Comparison of ENCODE assay signal across 9 mouse cellular contexts in genomic region chr12:28607546-28608305, GRCm38 (mm10). TPM values are rescaled to one million over a fixed set of nuclear protein-coding genes. Genes with fewer than 3 reads are reported as not detected.
A peak's percentile ranks its signal among the peaks of the same experiment; 100 is the strongest.
DNase-seq lines count a peak whose midpoint lies in the region; ATAC-seq and TF ChIP-seq lines count a peak whose summit lies in the region.
"Had no signal": no experiment of that assay in that cellular context is flagged by ENCODE, and none has a peak within 500 bp of the region (broad histone marks: within the 10 kb centered on the region; RNA-seq: fewer than 3 reads in every experiment).

No protein-coding gene starts in this region.

- no peaks in the 10 kb centered on the region for H3K36me3 ChIP-seq in ES-Bruce4 (ENCODE audit: control insufficient read depth, insufficient read depth, low read length, poor library complexity, severe bottlenecking)
- no peaks in the 10 kb centered on the region for H3K36me3 ChIP-seq in kidney, adult 2 months (ENCODE audit: control insufficient read depth, insufficient read depth, low read length)

- no peaks in the 10 kb centered on the region for H3K27me3 ChIP-seq in ES-Bruce4 (ENCODE audit: control insufficient read depth, insufficient read depth, low read length, poor library complexity, severe bottlenecking)
- no peaks in the 10 kb centered on the region for H3K27me3 ChIP-seq in kidney, adult 2 months (replicated peaks; ENCODE audit: control insufficient read depth, insufficient read depth, low read length)

- peak overlapping the region; percentile 52 for H3K4me3 ChIP-seq in ES-Bruce4 (ENCODE audit: low read depth, low read length)
- H3K4me3 ChIP-seq in kidney, adult 2 months (ENCODE audit: insufficient read depth, low read depth, low read length): no peak overlapping the region

- no peak overlapping the region for H3K27ac ChIP-seq in ES-Bruce4 (ENCODE audit: insufficient read depth, low read length)
- no peak overlapping the region for H3K27ac ChIP-seq in kidney, adult 2 months (ENCODE audit: insufficient read depth, low read depth, low read length)

- intact Hi-C loops in left cerebral cortex, postnatal 10 days (cut with DNase I): no loop called here

- DNase-seq in brain, adult 2 months (ENCODE audit: low read depth, low spot score): peak; percentile 88
- DNase-seq in frontal cortex, adult 2 months (ENCODE audit: extremely low spot score in 1 of 2, low spot score in 1 of 2): peak; percentile 27 to 58
- DNase-seq in left cerebral cortex, postnatal 10 days (ENCODE audit: extremely low spot score in 1 of 2, low spot score in 2 of 2): peak; percentile 47 to 52
- DNase-seq in c-Kit-positive CD71-positive TER-119-positive erythroid progenitor cells, embryonic 14.5 days (ENCODE audit: low spot score): no peak
- DNase-seq in kidney, adult 2 months: no peak
- DNase-seq: thymus, postnatal 14 days had no signal

- no peaks in the 10 kb centered on the region for H3K4me1 ChIP-seq in ES-Bruce4 (ENCODE audit: control insufficient read depth, insufficient read depth, low read length)
- H3K4me1 ChIP-seq in kidney, adult 2 months (ENCODE audit: control insufficient read depth, insufficient read depth, low read length): no peaks in the 10 kb centered on the region

- no peaks in the 10 kb centered on the region for H3K9me3 ChIP-seq in ES-Bruce4 (replicated peaks; ENCODE audit: control insufficient read depth, insufficient read depth, low read length, poor library complexity, severe bottlenecking)

- no peak for ATAC-seq in CD4-positive, CD25-positive, alpha-beta regulatory T cell, adult 4 months

- no peak for TF ChIP-seq CTCF in ES-Bruce4 (IDR thresholded peaks at IDR 0.05; ENCODE audit: low read depth, low read length)
- TF ChIP-seq CTCF in kidney, adult 2 months (conservative IDR thresholded peaks at IDR 0.05; ENCODE audit: insufficient read depth, insufficient read length, low read depth, low read length): no peak

- WGBS in kidney, adult 2 months: 55% methylated on average over 17 of the region's 17 CpGs

- H3K9ac ChIP-seq in ES-Bruce4 (ENCODE audit: low read depth, poor library complexity, severe bottlenecking): peak overlapping the region; percentile 5; the same call in 1 of the 2 replicates

- TF ChIP-seq EP300 in ES-Bruce4 (IDR thresholded peaks at IDR 0.05; ENCODE audit: insufficient read depth, low read depth, low read length): no peak

- no peak for TF ChIP-seq POLR2A in ES-Bruce4 (IDR thresholded peaks at IDR 0.05; ENCODE audit: insufficient read depth, low read length)
- TF ChIP-seq POLR2A in kidney, adult 2 months (IDR thresholded peaks at IDR 0.05; ENCODE audit: low read depth, low read length): no peak

RNA-seq across cellular contexts. Expression of gene Colec11, which starts 15.5 kb away (rescaled TPM):
- not detected in 2 replicates for polyA plus RNA-seq in ES-Bruce4 (2011; ENCODE audit: insufficient read depth, insufficient read length, low read depth, missing spikeins)
- 0.94 and 1.1 TPM in 2 replicates for polyA plus RNA-seq in frontal cortex, adult 2 months (2012; rRNA removed)
- total RNA-seq in left cerebral cortex, postnatal 10 days (2021): under 1 TPM; 0.41 to 0.47 TPM
- 1.6 and 1.7 TPM in 2 replicates for polyA plus RNA-seq in kidney, adult 2 months (2012; rRNA removed)
- not detected for polyA plus RNA-seq in CD4-positive, CD25-positive, alpha-beta regulatory T cell, adult 4 months (2017; shearing (Covaris generic))
- total RNA-seq: hematopoietic stem cell, adult 5-6 weeks had no signal

RNA-seq across cellular contexts. Expression of gene Allc, which starts 25.4 kb away (rescaled TPM):
- polyA plus RNA-seq in ES-Bruce4 (2011; ENCODE audit: insufficient read depth, insufficient read length, low read depth, missing spikeins): not detected in 2 replicates
- 0.44 and 0.56 TPM in 2 replicates for polyA plus RNA-seq in frontal cortex, adult 2 months (2012; rRNA removed)
- under 1 TPM; 0.60 to 0.85 TPM for total RNA-seq in left cerebral cortex, postnatal 10 days (2021)
- 0.13 TPM in 1 of 2 replicates, not detected in the other for polyA plus RNA-seq in kidney, adult 2 months (2012; rRNA removed)
- polyA plus RNA-seq in CD4-positive, CD25-positive, alpha-beta regulatory T cell, adult 4 months (2017; shearing (Covaris generic)): not detected
- total RNA-seq: hematopoietic stem cell, adult 5-6 weeks had no signal

RNA-seq across cellular contexts. Expression of gene Rps7, which starts 28.0 kb away (rescaled TPM):
- 1,062 and 1,139 TPM in 2 replicates for polyA plus RNA-seq in ES-Bruce4 (2011; ENCODE audit: insufficient read depth, insufficient read length, low read depth, missing spikeins)
- 380 and 394 TPM in 2 replicates for polyA plus RNA-seq in frontal cortex, adult 2 months (2012; rRNA removed)
- 100 to 1,000 TPM; 325 to 344 TPM for total RNA-seq in left cerebral cortex, postnatal 10 days (2021)
- 212 and 286 TPM in 2 replicates for polyA plus RNA-seq in kidney, adult 2 months (2012; rRNA removed)
- polyA plus RNA-seq in CD4-positive, CD25-positive, alpha-beta regulatory T cell, adult 4 months (2017; shearing (Covaris generic)): 1,000 to 10,000 TPM; 2,235 to 2,763 TPM

RNA-seq across cellular contexts. Expression of gene Rnaseh1, which starts 41.7 kb away (rescaled TPM):
- polyA plus RNA-seq in ES-Bruce4 (2011; ENCODE audit: insufficient read depth, insufficient read length, low read depth, missing spikeins): 31.1 and 37.0 TPM in 2 replicates
- 18.0 and 20.3 TPM in 2 replicates for polyA plus RNA-seq in frontal cortex, adult 2 months (2012; rRNA removed)
- 10 to 100 TPM; 10.9 to 12.6 TPM for total RNA-seq in left cerebral cortex, postnatal 10 days (2021)
- 8.5 and 9.8 TPM in 2 replicates for polyA plus RNA-seq in kidney, adult 2 months (2012; rRNA removed)
- polyA plus RNA-seq in CD4-positive, CD25-positive, alpha-beta regulatory T cell, adult 4 months (2017; shearing (Covaris generic)): 10 to 100 TPM; 31.1 to 47.1 TPM

RNA-seq across cellular contexts. Expression of gene Dcdc2c, which starts 55.5 kb away (rescaled TPM):
- polyA plus RNA-seq in ES-Bruce4 (2011; ENCODE audit: insufficient read depth, insufficient read length, low read depth, missing spikeins): not detected in 2 replicates
- polyA plus RNA-seq in frontal cortex, adult 2 months (2012; rRNA removed): 0.97 and 1.7 TPM in 2 replicates
- under 1 TPM; 0.45 to 0.88 TPM for total RNA-seq in left cerebral cortex, postnatal 10 days (2021)
- polyA plus RNA-seq in kidney, adult 2 months (2012; rRNA removed): not detected in 2 replicates
- not detected for polyA plus RNA-seq in CD4-positive, CD25-positive, alpha-beta regulatory T cell, adult 4 months (2017; shearing (Covaris generic))
- total RNA-seq: hematopoietic stem cell, adult 5-6 weeks had no signal

Comparison
In these comparisons a context has a peak if more than half of its experiments do, and no peak if none do; other contexts are left out.
1. DNase-seq: peak in brain, adult 2 months (single experiment), frontal cortex, adult 2 months (2 of 2) and left cerebral cortex, postnatal 10 days (2 of 2); none in c-Kit-positive CD71-positive TER-119-positive erythroid progenitor cells, embryonic 14.5 days (single experiment) and kidney, adult 2 months (single experiment).